Mouse (Mus musculus): ENCODE measurements around the gene Sept11.

GRCm38 (mm10) chr5:93115854-93116253, 22.6 kb downstream of the Sept11 start:
- TF ChIP-seq CTCF (IDR thresholded peaks at IDR 0.05; ENCODE audit: insufficient read depth, low read length) (no peak), POLR2A (IDR thresholded peaks at IDR 0.05; ENCODE audit: borderline replicate concordance, extremely low read depth, low read depth, low read length) (no peak)
